Mouse (Mus musculus) monocyte, adult 2 months (primary cell): ENCODE data around the gene Sfxn5.

Experiments
- DNase-seq, 2 experiments: peaks; one replicate each; pipeline ENCODE4 v3.0.0; 2022; ENCODE audit warnings: low spot score in 2 of 2, low read depth in 1 of 2

Sfxn5 gene

GRCm38 (mm10) chr6:85290869-85291824, 42.1 kb downstream of the Sfxn5 start:
- DNase-seq, result no peak

- no peak for DNase-seq
Measured at GRCm38 (mm10) chr6:85288193-85288857, 44.9 kb downstream of the Sfxn5 start.

GRCm38 (mm10) chr6:85286283-85287047, 46.8 kb downstream of the Sfxn5 start:
- no peak for DNase-seq

GRCm38 (mm10) chr6:85280871-85281270, 52.4 kb downstream of the Sfxn5 start:
- no peak for DNase-seq

GRCm38 (mm10) chr6:85276571-85276970, 56.7 kb downstream of the Sfxn5 start:
- no peak for DNase-seq

- DNase-seq, result no peak
Measured at GRCm38 (mm10) chr6:85272436-85272835, 60.8 kb downstream of the Sfxn5 start.

GRCm38 (mm10) chr6:85266060-85266459, 67.2 kb downstream of the Sfxn5 start:
- DNase-seq, result no peak

GRCm38 (mm10) chr6:85264982-85265518, 68.2 kb downstream of the Sfxn5 start:
- no peak for DNase-seq

- peak in 1 of 2 experiments; percentile 3 for DNase-seq
Measured at GRCm38 (mm10) chr6:85262865-85263515, 70.2 kb downstream of the Sfxn5 start.

- no peak for DNase-seq
Measured at GRCm38 (mm10) chr6:85259094-85259630, 74.1 kb downstream of the Sfxn5 start.

GRCm38 (mm10) chr6:85255578-85255977, 77.6 kb downstream of the Sfxn5 start:
- DNase-seq, result no peak

- no peak for DNase-seq
Measured at GRCm38 (mm10) chr6:85253994-85254541, 79.2 kb downstream of the Sfxn5 start.

GRCm38 (mm10) chr6:85253275-85253674, 79.9 kb downstream of the Sfxn5 start:
- no peak for DNase-seq

- no peak for DNase-seq
Measured at GRCm38 (mm10) chr6:85252251-85253058, 80.8 kb downstream of the Sfxn5 start.

- no peak for DNase-seq
Measured at GRCm38 (mm10) chr6:85250811-85251241, 82.4 kb downstream of the Sfxn5 start.

GRCm38 (mm10) chr6:85249821-85250220, 83.4 kb downstream of the Sfxn5 start:
- DNase-seq, result no peak

- peak; percentile 8 to 11 for DNase-seq
Measured at GRCm38 (mm10) chr6:85239044-85239489, 94.2 kb downstream of the Sfxn5 start.

- no peak for DNase-seq
Measured at GRCm38 (mm10) chr6:85237595-85238337, 95.5 kb downstream of the Sfxn5 start.
